Mouse (Mus musculus) small intestine, adult 2 months (tissue): ENCODE measurements around the gene Bmp8a. TPM values are rescaled to one million over a fixed set of nuclear protein-coding genes. Genes with fewer than 3 reads are reported as not detected.
"Not testable (repeated sequence)": the region's sequence is repeated elsewhere in the genome, so short reads cannot be mapped to it uniquely, and the experiment has no call there.

Experiments used
- H3K27ac ChIP-seq: fragments of 200-500 bp; 2 replicates; pipeline ENCODE4 v1.5.1; 2012; ENCODE audit warnings: low read depth, low read length, control low read depth, inconsistent platforms; ENCODE audit not compliant: insufficient read depth
- H3K27me3 ChIP-seq: fragments of 200-500 bp; 2 replicates; pipeline ENCODE4 v1.6.1; 2012; ENCODE audit warnings: mild to moderate bottlenecking, moderate library complexity, low read length, inconsistent platforms; ENCODE audit not compliant: control insufficient read depth, insufficient read depth
- H3K36me3 ChIP-seq: fragments of 200-500 bp; 2 replicates; pipeline ENCODE4 v1.6.1; 2012; ENCODE audit warnings: mild to moderate bottlenecking, low read length, control low read depth, inconsistent platforms; ENCODE audit not compliant: control insufficient read depth, insufficient read depth
- H3K4me1 ChIP-seq: fragments of 200-500 bp; 2 replicates; pipeline ENCODE4 v1.6.1; 2012; ENCODE audit warnings: low read length, inconsistent platforms, mixed read lengths; ENCODE audit not compliant: control insufficient read depth, insufficient read depth, insufficient read length
- H3K4me3 ChIP-seq: fragments of 200-500 bp; 2 replicates; pipeline ENCODE4 v1.5.1; 2012; ENCODE audit warnings: low read depth, mild to moderate bottlenecking, control low read depth, inconsistent platforms, low read length, moderate library complexity
- CTCF ChIP-seq: fragments of 200-500 bp; IDR thresholded peaks from 2 replicates; pipeline ENCODE4 v1.5.1; 2012; ENCODE audit warnings: low read depth, mild to moderate bottlenecking, control low read depth, inconsistent platforms, low read length, moderate library complexity, mixed read lengths; ENCODE audit not compliant: insufficient replicate concordance, insufficient read length; ENCODE audit errors: extremely low read depth
- POLR2A ChIP-seq: fragments of 200-500 bp; IDR thresholded peaks from 2 replicates; pipeline ENCODE4 v1.6.1; 2012; ENCODE audit warnings: low read depth, mild to moderate bottlenecking, control low read depth, inconsistent platforms, low read length, moderate library complexity
- WGBS: fragments of 180-500 bp; shearing (Covaris S2); methylation state at CpG from one replicate; pipeline ENCODE4 v1.1.7; 2018; 5-methylcytosine and 5-hydroxymethylcytosine counted together
- polyA plus RNA-seq: library from polyadenylated mRNA; depleted of rRNA; stranded (reverse); fragments of >200 nt; gene quantifications from 2 replicates; pipeline ENCODE4 v1.2.3, GENCODE M21; 2012; rRNA removed

The Bmp8a gene
- polyA plus RNA-seq, 1 experiment: 72.2 TPM

GRCm38 (mm10) chr4:123284731-123285624, 58.1 kb downstream of the Bmp8a start:
- Histone ChIP-seq H3K27ac (no peak overlapping the region), H3K36me3 (peaks cover 27% of the 10 kb centered on the region), H3K4me1 (peaks cover 10% of the 10 kb centered on the region; the same call in 1 of the 2 replicates), H3K4me3 (peak overlapping the region; percentile 62), H3K27me3 (no peaks in the 10 kb centered on the region)
- no peak for TF ChIP-seq POLR2A
- 40% methylated on average over 6 of the region's 6 CpGs for WGBS

- Histone ChIP-seq H3K4me3 (peak overlapping the region; percentile 62), H3K36me3 (peaks cover 14% of the 10 kb centered on the region), H3K4me1 (peaks cover 10% of the 10 kb centered on the region; the same call in 1 of the 2 replicates)
- under 1% methylated on average over 15 of the region's 15 CpGs for WGBS
- H3K27ac ChIP-seq, H3K27me3 ChIP-seq: not testable (repeated sequence)
These were observed 59.4 kb downstream of the Bmp8a start for GRCm38 (mm10) chr4:123283675-123284064.

GRCm38 (mm10) chr4:123282915-123283674, 60.0 kb downstream of the Bmp8a start:
- H3K27ac ChIP-seq, H3K36me3 ChIP-seq, H3K27me3 ChIP-seq: not testable (repeated sequence)
- peaks cover 10% of the 10 kb centered on the region; the same call in 1 of the 2 replicates for H3K4me1 ChIP-seq
- H3K4me3 ChIP-seq: peak overlapping the region; percentile 62
- under 1% methylated on average over 43 of the region's 55 CpGs for WGBS

GRCm38 (mm10) chr4:123282500-123282899, 60.6 kb downstream of the Bmp8a start:
- Histone ChIP-seq H3K4me3 (peak overlapping the region; percentile 62), H3K27ac (no peak overlapping the region), H3K36me3 (peaks cover 5% of the 10 kb centered on the region), H3K4me1 (peaks cover 10% of the 10 kb centered on the region; the same call in 1 of the 2 replicates), H3K27me3 (no peaks in the 10 kb centered on the region)
- WGBS: 1% methylated on average over 25 of the region's 25 CpGs
- peak; percentile 76 for TF ChIP-seq CTCF
- peak; percentile 80 for TF ChIP-seq POLR2A

- Histone ChIP-seq H3K4me3 (no peak overlapping the region), H3K27ac (no peak overlapping the region), H3K36me3 (no peaks in the 10 kb centered on the region), H3K27me3 (no peaks in the 10 kb centered on the region), H3K4me1 (peaks cover 6% of the 10 kb centered on the region; the same call in 1 of the 2 replicates)
- 46% methylated on average over 3 of the region's 3 CpGs for WGBS
- TF ChIP-seq POLR2A (no peak), CTCF (no peak)
These were observed 62.9 kb downstream of the Bmp8a start for GRCm38 (mm10) chr4:123280117-123280516.

- H3K36me3 ChIP-seq: no peaks in the 10 kb centered on the region
- TF ChIP-seq POLR2A (no peak), CTCF (no peak)
- no peak overlapping the region for H3K27ac ChIP-seq
- H3K4me1 ChIP-seq: no peaks in the 10 kb centered on the region
- H3K4me3 ChIP-seq: no peak overlapping the region
- WGBS: 87% methylated on average over 3 of the region's 3 CpGs
- no peaks in the 10 kb centered on the region; the same call in 1 of the 2 replicates for H3K27me3 ChIP-seq
These were observed 72.0 kb downstream of the Bmp8a start for GRCm38 (mm10) chr4:123271063-123271462.

Other genes with a start within 250 kb of the Bmp8a start
- 2.0 and 19.3 TPM in 2 replicates for gene Bmp8b, start 238.1 kb downstream of the Bmp8a start, polyA plus RNA-seq
- 0.08 and 1.4 TPM in 2 replicates for gene Oxct2b, start 227.0 kb downstream of the Bmp8a start, polyA plus RNA-seq
- 5.0 and 10.7 TPM in 2 replicates for gene Ppie, start 203.3 kb downstream of the Bmp8a start, polyA plus RNA-seq
- gene Hpcal4, start 160.0 kb downstream of the Bmp8a start, polyA plus RNA-seq: 0.20 and 0.53 TPM in 2 replicates
- not detected in 2 replicates for gene Nt5c1a, start 141.7 kb downstream of the Bmp8a start, polyA plus RNA-seq
- gene Heyl, start 109.7 kb downstream of the Bmp8a start, polyA plus RNA-seq: 1.3 TPM in 2 replicates
- 125 and 133 TPM in 2 replicates for gene Pabpc4, start 80.9 kb downstream of the Bmp8a start, polyA plus RNA-seq
- gene Oxct2a, start 19.6 kb downstream of the Bmp8a start, polyA plus RNA-seq: 1.1 and 3.4 TPM in 2 replicates